Mouse (Mus musculus) CH12.LX (cell line): ENCODE results near the gene Mrps16. TPM values are rescaled to one million over a fixed set of nuclear protein-coding genes. Genes with fewer than 3 reads are reported as not detected.

Experiments used
- polyA plus RNA-seq: library from polyadenylated mRNA; unstranded; fragments of >175 nt; gene quantifications from 2 replicates; pipeline ENCODE4 v1.2.1, GENCODE M21; 2012; ENCODE audit warnings: low read depth; ENCODE audit not compliant: insufficient read length
- total RNA-seq, 2 experiments: library from RNA; depleted of rRNA; stranded (reverse); fragments of 300-350 nt in 1 of 2; fragments of >200 nt in 1 of 2; gene quantifications; 2 replicates each; pipeline ENCODE4 v1.2.3; 2012 to 2014

Mrps16 gene
- total and polyA plus RNA-seq, 3 experiments, result 97.2 to 112 (median 110) TPM

Other genes with a start within 250 kb of the Mrps16 start
- 11.7 and 12.3 TPM in 2 replicates for gene Kcnk5, start 211.8 kb downstream of the Mrps16 start, total RNA-seq (2012; rRNA removed)
- gene Kcnk5, start 211.8 kb downstream of the Mrps16 start, total RNA-seq (2014; rRNA removed), result 8.7 and 9.0 TPM in 2 replicates
- gene Kcnk5, start 211.8 kb downstream of the Mrps16 start, polyA plus RNA-seq, result 12.5 and 14.1 TPM in 2 replicates
- gene Kcnk16, start 124.4 kb downstream of the Mrps16 start, total RNA-seq (2012; rRNA removed), result not detected in 2 replicates
- gene Kcnk16, start 124.4 kb downstream of the Mrps16 start, total RNA-seq (2014; rRNA removed), result not detected in 2 replicates
- not detected in 2 replicates for gene Kcnk16, start 124.4 kb downstream of the Mrps16 start, polyA plus RNA-seq
- gene Nudt13, start 98.9 kb downstream of the Mrps16 start, total RNA-seq (2012; rRNA removed), result 11.2 and 14.8 TPM in 2 replicates
- gene Nudt13, start 98.9 kb downstream of the Mrps16 start, total RNA-seq (2014; rRNA removed), result 10.9 and 12.9 TPM in 2 replicates
- gene Nudt13, start 98.9 kb downstream of the Mrps16 start, polyA plus RNA-seq, result 11.1 and 11.4 TPM in 2 replicates
- 61.4 and 72.5 TPM in 2 replicates for gene Ecd, start 45.5 kb downstream of the Mrps16 start, total RNA-seq (2012; rRNA removed)
- gene Ecd, start 45.5 kb downstream of the Mrps16 start, total RNA-seq (2014; rRNA removed), result 105 TPM in 2 replicates
- 98.3 and 112 TPM in 2 replicates for gene Ecd, start 45.5 kb downstream of the Mrps16 start, polyA plus RNA-seq
- gene Fam149b, start 45.5 kb downstream of the Mrps16 start, total RNA-seq (2012; rRNA removed), result 15.8 and 16.7 TPM in 2 replicates
- gene Fam149b, start 45.5 kb downstream of the Mrps16 start, total RNA-seq (2014; rRNA removed), result 19.3 and 21.9 TPM in 2 replicates
- 19.8 and 20.0 TPM in 2 replicates for gene Fam149b, start 45.5 kb downstream of the Mrps16 start, polyA plus RNA-seq
- 123 and 147 TPM in 2 replicates for gene Dnajc9, start 4.7 kb downstream of the Mrps16 start, total RNA-seq (2012; rRNA removed)
- 223 and 261 TPM in 2 replicates for gene Dnajc9, start 4.7 kb downstream of the Mrps16 start, total RNA-seq (2014; rRNA removed)
- 166 and 208 TPM in 2 replicates for gene Dnajc9, start 4.7 kb downstream of the Mrps16 start, polyA plus RNA-seq
- gene Cfap70, start 58.6 kb upstream of the Mrps16 start, total RNA-seq (2012; rRNA removed), result 0.04 and 0.08 TPM in 2 replicates
- gene Cfap70, start 58.6 kb upstream of the Mrps16 start, total RNA-seq (2014; rRNA removed), result not detected in 2 replicates
- 0.07 and 0.36 TPM in 2 replicates for gene Cfap70, start 58.6 kb upstream of the Mrps16 start, polyA plus RNA-seq
- 60.2 and 63.3 TPM in 2 replicates for gene Anxa7, start 86.5 kb upstream of the Mrps16 start, total RNA-seq (2012; rRNA removed)
- 89.2 and 91.9 TPM in 2 replicates for gene Anxa7, start 86.5 kb upstream of the Mrps16 start, total RNA-seq (2014; rRNA removed)
- gene Anxa7, start 86.5 kb upstream of the Mrps16 start, polyA plus RNA-seq, result 83.8 and 99.3 TPM in 2 replicates
- 0.59 and 0.63 TPM in 2 replicates for gene Mss51, start 103.3 kb upstream of the Mrps16 start, total RNA-seq (2012; rRNA removed)
- 0.45 and 0.47 TPM in 2 replicates for gene Mss51, start 103.3 kb upstream of the Mrps16 start, total RNA-seq (2014; rRNA removed)
- gene Mss51, start 103.3 kb upstream of the Mrps16 start, polyA plus RNA-seq, result 1.1 and 1.5 TPM in 2 replicates
- gene Ppp3cb, start 152.9 kb upstream of the Mrps16 start, total RNA-seq (2012; rRNA removed), result 23.6 and 25.7 TPM in 2 replicates
- gene Ppp3cb, start 152.9 kb upstream of the Mrps16 start, total RNA-seq (2014; rRNA removed), result 50.6 and 55.3 TPM in 2 replicates
- gene Ppp3cb, start 152.9 kb upstream of the Mrps16 start, polyA plus RNA-seq, result 53.8 and 61.1 TPM in 2 replicates
- gene Usp54, start 247.4 kb upstream of the Mrps16 start, total RNA-seq (2012; rRNA removed), result 5.3 TPM in 2 replicates
- gene Usp54, start 247.4 kb upstream of the Mrps16 start, total RNA-seq (2014; rRNA removed), result 4.5 and 5.4 TPM in 2 replicates
- gene Usp54, start 247.4 kb upstream of the Mrps16 start, polyA plus RNA-seq, result 9.1 and 11.7 TPM in 2 replicates